Mouse (Mus musculus) layer of hippocampus, adult 2 months (tissue): ENCODE measurements around the gene 1700029I15Rik. TPM values are rescaled to one million over a fixed set of nuclear protein-coding genes. Genes with fewer than 3 reads are reported as not detected.

ENCODE experiments used
- DNase-seq, 2 experiments: peaks; one replicate each; pipeline ENCODE4 v3.0.0; 2022; ENCODE audit warnings: low spot score in 2 of 2
- H3K27ac ChIP-seq: fragments of 200-600 bp; 2 replicates; pipeline ENCODE4 v1.8.1; 2022
- H3K4me3 ChIP-seq: fragments of 200-600 bp; 2 replicates; pipeline ENCODE4 v1.8.1; 2022; ENCODE audit warnings: mild to moderate bottlenecking
- CTCF ChIP-seq: fragments of 200-600 bp; conservative IDR thresholded peaks from 2 replicates; pipeline ENCODE4 v1.8.1; 2022; ENCODE audit warnings: antibody characterized with exemption, mild to moderate bottlenecking, moderate library complexity
- total RNA-seq, 2 experiments: library from RNA; stranded (reverse); gene quantifications; 2 replicates each; pipeline ENCODE4 v1.2.3; 2021

The 1700029I15Rik gene
- total RNA-seq, 2 experiments from 2014 or later, result 4.5 to 5.0 TPM

- no peak for TF ChIP-seq CTCF
- DNase-seq, result no peak
- Histone ChIP-seq H3K27ac (no peak overlapping the region), H3K4me3 (no peak overlapping the region)
Measured at GRCm38 (mm10) chr2:92377320-92377719, 5.0 kb upstream of the 1700029I15Rik start.

- Histone ChIP-seq H3K4me3 (no peak overlapping the region), H3K27ac (no peak overlapping the region)
- DNase-seq, result no peak
- TF ChIP-seq CTCF, result no peak
Measured at GRCm38 (mm10) chr2:92379783-92380494, 2.4 kb upstream of the 1700029I15Rik start.

GRCm38 (mm10) chr2:92380495-92381050, 1.8 kb upstream of the 1700029I15Rik start:
- TF ChIP-seq CTCF, result no peak
- no peak for DNase-seq
- Histone ChIP-seq H3K27ac (no peak overlapping the region), H3K4me3 (no peak overlapping the region)

- TF ChIP-seq CTCF, result no peak
- Histone ChIP-seq H3K4me3 (no peak overlapping the region), H3K27ac (no peak overlapping the region; the same call in 1 of the 2 replicates)
- no peak for DNase-seq
Measured at GRCm38 (mm10) chr2:92381161-92381560, 1.2 kb upstream of the 1700029I15Rik start.

- TF ChIP-seq CTCF, result no peak
- no peak overlapping the region for H3K27ac ChIP-seq
- no peak overlapping the region for H3K4me3 ChIP-seq
- DNase-seq, result no peak
Measured at GRCm38 (mm10) chr2:92382759-92383158, 421 bp downstream of the 1700029I15Rik start.

GRCm38 (mm10) chr2:92384101-92384500, 1.8 kb downstream of the 1700029I15Rik start:
- no peak overlapping the region for H3K4me3 ChIP-seq
- H3K27ac ChIP-seq, result no peak overlapping the region
- no peak for TF ChIP-seq CTCF
- no peak for DNase-seq

- H3K4me3 ChIP-seq, result 0 out of 2 replicates have a peak overlapping the region, but pooled peaks have one; percentile 4
- TF ChIP-seq CTCF, result peak; percentile 31
- H3K27ac ChIP-seq, result peak overlapping the region; percentile 96
- DNase-seq, result no peak
Measured at GRCm38 (mm10) chr2:92385113-92386051, 3.0 kb downstream of the 1700029I15Rik start.

- TF ChIP-seq CTCF, result no peak
- Histone ChIP-seq H3K4me3 (peak overlapping the region; percentile 93), H3K27ac (peak overlapping the region; percentile 96)
- DNase-seq, result no peak
Measured at GRCm38 (mm10) chr2:92386821-92387570, 4.7 kb downstream of the 1700029I15Rik start.

- Histone ChIP-seq H3K27ac (peak overlapping the region; percentile 96), H3K4me3 (peak overlapping the region; percentile 93)
- peak; percentile 13; the same call in 1 of the 2 replicates for TF ChIP-seq CTCF
- peak in 1 of 2 experiments; percentile 67 for DNase-seq
Measured at GRCm38 (mm10) chr2:92387646-92388045, 5.3 kb downstream of the 1700029I15Rik start.

GRCm38 (mm10) chr2:92388081-92388517, 5.8 kb downstream of the 1700029I15Rik start:
- DNase-seq, result no peak
- TF ChIP-seq CTCF, result no peak
- peak overlapping the region; percentile 93 for H3K4me3 ChIP-seq
- peak overlapping the region; percentile 96 for H3K27ac ChIP-seq

GRCm38 (mm10) chr2:92388891-92389641, 6.7 kb downstream of the 1700029I15Rik start:
- TF ChIP-seq CTCF, result peak; percentile 17; the same call in 1 of the 2 replicates
- H3K27ac ChIP-seq, result peak overlapping the region; percentile 96
- H3K4me3 ChIP-seq, result peak overlapping the region; percentile 93
- peak; percentile 89 to 97 for DNase-seq
